Mouse (Mus musculus) layer of hippocampus, postnatal 10 days (tissue): Measurements from ENCODE around the gene Dhx57. TPM values are rescaled to one million over a fixed set of nuclear protein-coding genes. Genes with fewer than 3 reads are reported as not detected.
A peak's percentile ranks its signal among the peaks of the same experiment; 100 is the strongest.
"Not testable (repeated sequence)": the region's sequence is repeated elsewhere in the genome, so short reads cannot be mapped to it uniquely, and the experiment has no call there.

Experiments
- DNase-seq, 2 experiments: peaks; one replicate each; pipeline ENCODE4 v3.0.0; 2021; ENCODE audit warnings: low spot score in 2 of 2
- total RNA-seq, 2 experiments: library from RNA; stranded (reverse); gene quantifications; 2 replicates each; pipeline ENCODE4 v1.2.3; 2021

Gene Dhx57
- total RNA-seq, 2 experiments from 2014 or later = 54.2 to 59.1 TPM

DNA sequence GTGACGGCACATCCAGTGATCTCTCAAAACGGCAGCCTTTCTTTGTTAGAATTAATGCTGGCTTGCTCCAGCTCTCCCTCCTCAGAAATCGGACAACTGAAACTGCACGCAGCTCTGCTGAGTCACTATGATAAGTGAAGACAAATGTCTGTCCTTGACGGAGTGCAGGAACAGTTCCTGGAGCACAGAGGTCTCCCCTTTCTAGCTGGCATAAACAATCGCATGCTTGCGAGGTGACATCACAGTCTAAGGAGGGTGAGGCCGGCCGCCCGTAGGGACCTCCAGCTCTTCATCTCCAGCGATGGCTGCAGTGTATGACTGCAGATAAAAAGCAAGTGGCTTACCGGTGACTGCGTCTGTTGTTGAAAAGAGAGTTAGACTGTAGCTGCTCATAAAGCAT lies 35.1 kb downstream of the Dhx57 start:
- DNase-seq = no peak

DNA sequence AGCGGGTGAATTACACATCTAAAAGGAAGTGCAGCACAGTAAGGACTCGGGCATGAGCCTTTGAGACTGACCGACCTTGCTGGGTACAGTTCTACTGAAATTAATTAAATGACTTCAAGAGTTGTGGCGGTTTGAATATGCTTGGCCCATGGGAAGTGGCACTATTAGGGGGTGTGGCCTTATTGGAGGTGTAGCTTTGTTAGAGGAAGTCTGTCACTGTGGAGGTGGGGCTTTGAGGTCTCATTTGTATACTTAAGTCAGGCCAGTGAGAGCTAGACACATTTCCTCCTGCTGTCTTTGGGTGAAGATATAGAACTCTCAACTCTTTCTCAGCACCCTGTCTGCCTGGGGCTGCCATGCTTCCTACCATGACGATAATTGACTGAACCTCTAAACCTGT lies 35.9 kb downstream of the Dhx57 start:
- DNase-seq = no peak

GRCm38 (mm10) chr17:80252757-80253525 lies 37.3 kb downstream of the Dhx57 start:
- no peak for DNase-seq

DNA sequence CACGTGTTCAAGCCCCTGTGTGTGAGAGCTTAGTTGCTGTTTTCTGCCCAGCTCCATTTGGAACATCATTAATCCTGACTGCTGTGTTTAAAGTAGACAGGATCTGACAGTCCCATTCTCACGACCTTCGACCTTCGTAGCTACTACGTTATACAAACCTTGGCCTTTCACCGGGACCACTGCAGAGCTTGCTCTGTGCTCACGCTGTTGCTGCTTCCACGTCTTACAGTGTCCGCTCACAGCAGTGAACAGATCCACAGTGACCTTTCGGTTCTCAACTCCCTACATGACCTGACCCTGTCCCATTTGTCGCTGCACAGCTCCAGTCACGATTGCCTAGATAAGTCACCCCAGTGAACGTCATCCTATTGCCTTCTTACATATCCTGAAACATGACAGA lies 47.2 kb downstream of the Dhx57 start:
- no peak for DNase-seq

- no peak for DNase-seq
These were observed 48.7 kb downstream of the Dhx57 start for GRCm38 (mm10) chr17:80241594-80241993.

- no peak for DNase-seq
These were observed 52.8 kb downstream of the Dhx57 start for GRCm38 (mm10) chr17:80237475-80237874.

- DNase-seq = no peak
These were observed 53.5 kb downstream of the Dhx57 start for GRCm38 (mm10) chr17:80236805-80237204.

DNA sequence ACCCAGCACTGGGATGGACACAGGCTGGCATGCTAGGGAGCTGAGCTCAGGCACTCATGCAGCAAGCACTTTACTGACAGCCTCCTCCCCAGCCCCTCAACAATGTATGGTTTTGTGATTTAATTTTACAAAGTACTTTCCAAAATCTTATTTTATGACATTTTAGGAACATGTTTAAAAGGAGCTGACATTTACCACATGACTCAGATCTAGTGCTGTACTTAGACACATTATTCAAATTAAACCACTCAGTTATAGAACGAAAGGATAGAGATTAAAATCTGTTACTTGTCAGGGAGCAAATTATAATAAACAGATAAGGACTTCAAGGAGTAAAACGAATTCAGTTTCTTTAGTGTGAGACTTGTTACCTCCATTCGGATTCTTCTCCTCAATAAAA lies 54.8 kb downstream of the Dhx57 start:
- DNase-seq = no peak

DNA sequence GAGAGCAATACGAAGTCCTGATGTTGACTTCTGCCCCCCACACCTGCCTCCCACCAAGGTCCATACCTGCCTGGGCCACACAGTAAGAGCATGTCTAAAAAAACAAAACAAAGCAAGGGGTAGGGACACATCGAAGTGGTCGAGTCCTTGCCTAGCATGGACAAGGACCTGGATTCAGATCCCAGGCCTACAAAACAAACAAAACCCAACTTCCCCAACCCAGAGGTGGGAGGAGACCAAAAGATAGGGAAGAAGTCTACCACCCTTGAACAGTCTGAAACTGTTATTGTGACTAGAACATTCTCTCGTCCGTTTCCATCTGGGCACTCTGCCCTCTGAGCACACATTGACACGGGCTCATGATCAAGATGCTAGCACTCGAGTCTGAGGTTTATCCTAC lies 55.9 kb downstream of the Dhx57 start:
- DNase-seq = no peak

DNA sequence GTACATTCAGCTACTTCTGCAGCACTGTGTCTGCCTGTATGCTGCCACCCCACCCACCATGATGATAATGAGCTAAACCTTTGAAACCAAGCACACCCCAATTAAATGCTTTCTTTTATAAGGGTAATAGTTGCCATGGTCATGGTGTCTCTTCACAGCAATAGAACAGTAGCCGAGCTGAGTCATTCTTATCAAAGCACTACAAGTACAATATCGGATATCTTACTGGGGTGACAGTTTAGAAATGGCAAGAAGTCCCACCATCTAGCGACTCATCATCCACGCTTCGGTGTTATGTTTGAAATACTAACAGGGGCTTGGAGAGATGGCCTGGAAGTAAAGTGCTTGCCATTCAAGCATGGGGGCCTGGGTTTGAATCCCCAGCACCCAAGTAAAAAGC lies 56.4 kb downstream of the Dhx57 start:
- DNase-seq = no peak

GRCm38 (mm10) chr17:80229396-80229795 lies 60.9 kb downstream of the Dhx57 start:
- peak in 1 of 2 experiments; percentile 33 for DNase-seq

- DNase-seq = not testable (repeated sequence)
These were observed 65.1 kb downstream of the Dhx57 start for GRCm38 (mm10) chr17:80225142-80225541.

DNA sequence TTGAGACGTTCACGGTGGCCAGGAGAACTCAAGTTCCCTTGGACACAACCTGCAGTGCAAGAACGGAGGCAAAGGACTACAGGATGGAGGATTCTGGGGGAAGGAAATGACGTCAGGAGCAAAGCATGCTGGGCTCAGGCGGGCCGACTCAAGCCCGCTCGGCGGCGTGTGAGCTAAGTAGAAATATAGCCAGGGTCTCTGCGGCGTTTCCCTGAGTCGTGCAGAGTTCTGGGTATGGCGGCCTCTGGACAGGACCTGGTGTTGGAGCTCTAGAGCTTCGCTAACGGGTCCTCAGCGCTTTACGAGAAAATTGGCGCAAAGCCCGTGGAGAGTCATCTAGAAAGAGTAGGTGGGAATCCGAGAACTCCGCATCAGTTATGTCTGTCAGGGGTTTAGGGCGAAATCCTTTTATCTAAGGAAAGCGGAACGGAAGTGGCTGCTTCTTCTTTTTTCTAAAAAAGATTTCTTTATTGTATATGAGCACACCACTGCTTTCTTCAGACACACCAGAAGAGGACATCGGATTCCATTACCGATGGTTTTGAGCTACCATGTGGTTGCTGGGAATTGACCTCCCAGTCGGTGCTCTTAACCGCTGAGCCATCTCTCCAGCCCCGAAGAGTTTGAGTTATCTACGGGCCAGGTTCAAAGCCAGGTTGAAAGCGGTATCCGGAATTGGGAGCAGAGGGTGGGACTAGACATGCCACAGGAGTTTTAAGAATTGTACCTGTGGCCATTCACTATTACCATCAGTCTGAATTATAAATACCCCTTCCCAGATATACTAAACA lies 65.8 kb downstream of the Dhx57 start, which contains the start of gene Gemin6:
Gene Gemin6, plus strand, starts transcription at position 116 of the 791 bp plus-strand sequence.
- peak; percentile 75 to 81 for DNase-seq

DNA sequence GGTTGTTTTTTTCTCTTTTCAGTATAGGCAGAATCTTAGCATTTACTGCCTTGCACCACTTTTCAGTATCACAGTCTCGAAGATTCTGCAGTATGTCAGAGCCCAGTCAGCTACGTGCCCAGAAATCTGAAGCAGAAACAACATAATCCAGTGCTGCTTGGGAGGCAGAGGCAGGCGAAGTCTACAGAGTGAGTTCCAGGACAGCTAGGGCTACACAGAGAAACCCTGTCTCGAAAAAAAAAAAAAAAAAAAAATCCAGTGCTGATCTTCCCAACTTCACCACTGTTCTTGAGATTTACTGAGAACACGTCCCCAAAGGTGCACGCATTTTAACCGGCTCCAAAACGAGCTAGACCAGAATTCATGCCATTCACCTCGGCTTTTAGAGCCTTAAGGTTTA lies 66.4 kb downstream of the Dhx57 start:
- DNase-seq = no peak

- DNase-seq = no peak
These were observed 68.2 kb downstream of the Dhx57 start for GRCm38 (mm10) chr17:80221890-80222628.

DNA sequence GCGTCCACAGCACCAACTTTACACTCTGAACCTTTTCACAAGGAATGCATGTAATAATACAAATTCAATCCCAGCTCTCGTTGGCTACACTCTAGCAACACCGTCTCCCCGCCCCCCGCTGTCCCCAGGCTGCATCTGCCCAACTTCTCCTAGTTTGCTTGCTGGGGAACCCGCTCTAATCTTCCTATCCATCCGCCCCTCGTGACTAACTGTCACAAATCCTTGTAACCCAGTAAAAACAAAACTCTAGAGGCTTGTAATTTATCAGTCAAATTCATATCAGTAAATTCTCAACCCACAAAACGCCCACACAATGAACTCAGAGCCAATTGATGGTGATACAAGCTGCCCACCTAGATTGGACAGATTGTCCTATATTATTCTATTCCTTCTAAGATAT lies 69.1 kb downstream of the Dhx57 start:
- DNase-seq = no peak

GRCm38 (mm10) chr17:80220131-80220530 lies 70.1 kb downstream of the Dhx57 start:
- DNase-seq = no peak

DNA sequence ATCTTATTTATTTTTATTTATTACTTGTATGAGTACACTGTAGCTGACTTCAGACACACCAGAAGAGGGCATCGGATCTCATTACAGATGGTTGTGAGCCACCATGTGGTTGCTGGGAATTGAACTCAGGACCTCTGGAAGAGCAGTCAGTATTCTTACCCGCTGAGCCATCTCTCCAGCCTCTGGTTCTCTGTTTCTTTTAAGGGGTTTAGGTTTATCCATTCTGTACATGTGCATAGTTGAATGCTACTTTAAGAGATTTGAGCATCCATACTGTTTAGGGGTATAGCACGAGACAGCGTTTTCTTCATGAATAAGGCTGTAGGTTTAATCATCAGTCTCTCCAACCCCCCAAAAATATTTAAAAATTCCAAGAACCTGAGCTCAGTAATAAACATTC lies 76.3 kb downstream of the Dhx57 start:
- not testable (repeated sequence) for DNase-seq

GRCm38 (mm10) chr17:80206671-80207581 lies 83.3 kb downstream of the Dhx57 start, which contains the start of the genes Srsf7 and Ttc39d:
Gene Srsf7 (minus strand): TSS chr17:80207307.
Gene Ttc39d (plus strand): TSS chr17:80207460.
- DNase-seq = peak; percentile 99

GRCm38 (mm10) chr17:80206301-80206670 lies 84.0 kb downstream of the Dhx57 start:
- no peak for DNase-seq

GRCm38 (mm10) chr17:80205657-80206056 lies 84.6 kb downstream of the Dhx57 start:
- no peak for DNase-seq
